Mouse (Mus musculus): ENCODE data around the gene Sln.

- TF ChIP-seq CTCF (IDR thresholded peaks at IDR 0.05; ENCODE audit: extremely low read depth, insufficient read depth, low read length) = no peak
- no peak for TF ChIP-seq POLR2A (IDR thresholded peaks at IDR 0.05; ENCODE audit: extremely low read depth, insufficient read depth, low read length)
Measured at GRCm38 (mm10) chr9:53802921-53803320, 47.0 kb upstream of the Sln start.

Data from cortical plate, adult 2 months (tissue).